Mouse (Mus musculus) CD4-positive, CD25-positive, alpha-beta regulatory T cell (primary cell): ENCODE measurements around the gene Upf2. TPM values are rescaled to one million over a fixed set of nuclear protein-coding genes. Genes with fewer than 3 reads are reported as not detected.

ENCODE experiments used
- polyA plus RNA-seq: library from polyadenylated mRNA; unstranded; fragments of 100-300 nt; shearing (Covaris generic); gene quantifications from one replicate; pipeline ENCODE4 v1.2.1, GENCODE M21; 2017

Gene Upf2
- 17.4 TPM for polyA plus RNA-seq

GRCm38 (mm10) chr2:5950766-5951595, at the start of gene Upf2:
Gene Upf2, plus strand, starts transcription at chr2:5951469.

GRCm38 (mm10) chr2:5942416-5943032, 8.7 kb upstream of the Upf2 start, which contains the start of gene Dhtkd1:
Gene Dhtkd1, minus strand, starts transcription at chr2:5942792.

Other genes with a start within 250 kb of the Upf2 start
- 41.3 TPM for gene Camk1d, start 237.0 kb upstream of the Upf2 start, polyA plus RNA-seq
- gene Nudt5, start 106.5 kb upstream of the Upf2 start, polyA plus RNA-seq: 34.5 TPM
- 191 TPM for gene Cdc123, start 106.3 kb upstream of the Upf2 start, polyA plus RNA-seq
- 1.8 TPM for gene Gm13199, start 88.5 kb upstream of the Upf2 start, polyA plus RNA-seq
- 25.3 TPM for gene Sec61a2, start 56.0 kb upstream of the Upf2 start, polyA plus RNA-seq
- gene Dhtkd1, start 8.7 kb upstream of the Upf2 start, polyA plus RNA-seq: 0.29 TPM
- 0.13 TPM for gene Proser2, start 178.7 kb downstream of the Upf2 start, polyA plus RNA-seq